Mouse (Mus musculus): ENCODE data around the gene Catsperz. TPM values are rescaled to one million over a fixed set of nuclear protein-coding genes. Genes with fewer than 3 reads are reported as not detected.
A peak's percentile ranks its signal among the peaks of the same experiment; 100 is the strongest.

The Catsperz gene
- polyA plus RNA-seq, 1 experiment from 2014 or later, result 1.1 TPM

- H3K9me3 ChIP-seq (replicated peaks; ENCODE audit: control insufficient read depth, low read length), result no peaks in the 10 kb centered on the region
- 57% methylated on average over 5 of the region's 5 CpGs for WGBS
- H3K4me3 ChIP-seq (ENCODE audit: low read depth, low read length), result peak overlapping the region; percentile 58
- peak overlapping the region; percentile 80 for H3K9ac ChIP-seq (ENCODE audit: low read length)
- ATAC-seq (no peak), DNase-seq (ENCODE audit: low spot score) (no peak)
- peaks cover 12% of the 10 kb centered on the region for H3K4me1 ChIP-seq (ENCODE audit: control insufficient read depth, insufficient read depth, low read length)
- 0 out of 2 replicates have a peak overlapping the region, but pooled peaks have one; percentile 94 for H3K27ac ChIP-seq (ENCODE audit: low read depth, low read length)
- H3K27me3 ChIP-seq (replicated peaks; ENCODE audit: control insufficient read depth, insufficient read depth, low read length), result no peaks in the 10 kb centered on the region
- H3K4me2 ChIP-seq (ENCODE audit: low read length), result peak overlapping the region; percentile 94
- H3K36me3 ChIP-seq (ENCODE audit: control insufficient read depth, insufficient read depth, low read length), result peaks cover 10% of the 10 kb centered on the region; the same call in 1 of the 2 replicates
Measured at GRCm38 (mm10) chr19:6949951-6950350, 24.8 kb upstream of the Catsperz start.

DNA sequence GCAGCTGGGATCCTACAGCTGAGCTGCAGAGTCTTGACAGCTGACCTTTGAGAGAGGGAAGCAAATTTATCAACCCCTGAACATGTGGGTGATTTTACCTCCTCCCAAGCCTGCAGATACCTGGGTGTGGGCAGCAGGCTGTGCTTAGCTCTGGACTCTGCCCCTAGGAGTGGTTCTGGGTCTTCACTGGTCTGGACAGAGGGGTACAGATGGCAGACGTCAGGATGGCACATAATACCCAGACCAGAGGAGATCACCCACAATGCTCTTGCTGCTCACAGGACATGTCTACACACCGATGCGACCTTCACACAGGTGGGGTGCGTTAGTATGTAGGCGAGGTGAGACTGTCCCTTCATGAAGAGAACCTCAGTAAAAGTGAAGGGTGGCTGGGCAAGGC, 24.4 kb upstream of the Catsperz start:
- no peak for DNase-seq (ENCODE audit: low spot score)
- no peak overlapping the region for H3K27ac ChIP-seq (ENCODE audit: low read depth, low read length)
- no peak overlapping the region for H3K9ac ChIP-seq (ENCODE audit: low read length)
- peaks cover 12% of the 10 kb centered on the region for H3K4me1 ChIP-seq (ENCODE audit: control insufficient read depth, insufficient read depth, low read length)
- ATAC-seq, result no peak
- H3K4me2 ChIP-seq (ENCODE audit: low read length), result 0 out of 2 replicates have a peak overlapping the region, but pooled peaks have one; percentile 94
- no peak overlapping the region for H3K4me3 ChIP-seq (ENCODE audit: low read depth, low read length)
- no peaks in the 10 kb centered on the region for H3K9me3 ChIP-seq (replicated peaks; ENCODE audit: control insufficient read depth, low read length)
- H3K27me3 ChIP-seq (replicated peaks; ENCODE audit: control insufficient read depth, insufficient read depth, low read length), result no peaks in the 10 kb centered on the region
- WGBS, result 90% methylated on average over 5 of the region's 5 CpGs
- peaks cover 9% of the 10 kb centered on the region; the same call in 1 of the 2 replicates for H3K36me3 ChIP-seq (ENCODE audit: control insufficient read depth, insufficient read depth, low read length)

- DNase-seq (ENCODE audit: low spot score) (no peak), ATAC-seq (no peak)
Measured at GRCm38 (mm10) chr19:6948186-6948585, 23.0 kb upstream of the Catsperz start.

GRCm38 (mm10) chr19:6947742-6948141, 22.6 kb upstream of the Catsperz start:
- 47% methylated on average over 4 of the region's 4 CpGs for WGBS
- DNase-seq (ENCODE audit: low spot score), result no peak
- no peak overlapping the region for H3K9ac ChIP-seq (ENCODE audit: low read length)
- no peaks in the 10 kb centered on the region for H3K9me3 ChIP-seq (replicated peaks; ENCODE audit: control insufficient read depth, low read length)
- H3K4me3 ChIP-seq (ENCODE audit: low read depth, low read length), result no peak overlapping the region
- H3K4me2 ChIP-seq (ENCODE audit: low read length), result no peak overlapping the region
- H3K4me1 ChIP-seq (ENCODE audit: control insufficient read depth, insufficient read depth, low read length), result peaks cover 13% of the 10 kb centered on the region
- H3K27ac ChIP-seq (ENCODE audit: low read depth, low read length), result no peak overlapping the region
- no peak for ATAC-seq
- H3K27me3 ChIP-seq (replicated peaks; ENCODE audit: control insufficient read depth, insufficient read depth, low read length), result no peaks in the 10 kb centered on the region
- peaks cover 9% of the 10 kb centered on the region; the same call in 1 of the 2 replicates for H3K36me3 ChIP-seq (ENCODE audit: control insufficient read depth, insufficient read depth, low read length)

More at GRCm38 (mm10) chr19:6948186-6948585, 23.0 kb upstream of the Catsperz start:
- 75% methylated on average over 4 of the region's 4 CpGs for WGBS
- Histone ChIP-seq H3K4me1 (ENCODE audit: control insufficient read depth, insufficient read depth, low read length) (peaks cover 12% of the 10 kb centered on the region), H3K36me3 (ENCODE audit: control insufficient read depth, insufficient read depth, low read length) (peaks cover 9% of the 10 kb centered on the region; the same call in 1 of the 2 replicates), H3K9me3 (replicated peaks; ENCODE audit: control insufficient read depth, low read length) (no peaks in the 10 kb centered on the region), H3K27me3 (replicated peaks; ENCODE audit: control insufficient read depth, insufficient read depth, low read length) (no peaks in the 10 kb centered on the region), H3K4me3 (ENCODE audit: low read depth, low read length) (no peak overlapping the region), H3K9ac (ENCODE audit: low read length) (no peak overlapping the region), H3K27ac (ENCODE audit: low read depth, low read length) (no peak overlapping the region), H3K4me2 (ENCODE audit: low read length) (no peak overlapping the region)

- DNase-seq (ENCODE audit: low spot score), result no peak
- H3K4me3 ChIP-seq (ENCODE audit: low read depth, low read length), result no peak overlapping the region
- H3K4me1 ChIP-seq (ENCODE audit: control insufficient read depth, insufficient read depth, low read length), result peaks cover 23% of the 10 kb centered on the region
- H3K4me2 ChIP-seq (ENCODE audit: low read length), result no peak overlapping the region
- H3K9ac ChIP-seq (ENCODE audit: low read length), result no peak overlapping the region
- no peak for ATAC-seq
- no peaks in the 10 kb centered on the region for H3K9me3 ChIP-seq (replicated peaks; ENCODE audit: control insufficient read depth, low read length)
- H3K36me3 ChIP-seq (ENCODE audit: control insufficient read depth, insufficient read depth, low read length), result peaks cover 9% of the 10 kb centered on the region; the same call in 1 of the 2 replicates
- no peak overlapping the region for H3K27ac ChIP-seq (ENCODE audit: low read depth, low read length)
- H3K27me3 ChIP-seq (replicated peaks; ENCODE audit: control insufficient read depth, insufficient read depth, low read length), result no peaks in the 10 kb centered on the region
- WGBS, result 95% methylated on average over 6 of the region's 6 CpGs
Measured at GRCm38 (mm10) chr19:6943709-6944108, 18.5 kb upstream of the Catsperz start.

GRCm38 (mm10) chr19:6942764-6943163, 17.6 kb upstream of the Catsperz start:
- H3K9me3 ChIP-seq (replicated peaks; ENCODE audit: control insufficient read depth, low read length), result no peaks in the 10 kb centered on the region
- no peaks in the 10 kb centered on the region for H3K27me3 ChIP-seq (replicated peaks; ENCODE audit: control insufficient read depth, insufficient read depth, low read length)
- H3K36me3 ChIP-seq (ENCODE audit: control insufficient read depth, insufficient read depth, low read length), result peaks cover 9% of the 10 kb centered on the region; the same call in 1 of the 2 replicates
- no peak for DNase-seq (ENCODE audit: low spot score)
- peak overlapping the region; percentile 91 for H3K27ac ChIP-seq (ENCODE audit: low read depth, low read length)
- peak overlapping the region; percentile 77 for H3K4me3 ChIP-seq (ENCODE audit: low read depth, low read length)
- peak overlapping the region; percentile 86 for H3K9ac ChIP-seq (ENCODE audit: low read length)
- ATAC-seq, result no peak
- WGBS, result 28% methylated on average over 5 of the region's 5 CpGs
- peaks cover 25% of the 10 kb centered on the region for H3K4me1 ChIP-seq (ENCODE audit: control insufficient read depth, insufficient read depth, low read length)
- H3K4me2 ChIP-seq (ENCODE audit: low read length), result peak overlapping the region; percentile 97

GRCm38 (mm10) chr19:6942249-6942691, 17.1 kb upstream of the Catsperz start, which contains the start of gene Gpr137:
TSS of gene Gpr137 (minus strand) at chr19:6942480.
- WGBS, result under 1% methylated on average over 27 of the region's 27 CpGs

DNA sequence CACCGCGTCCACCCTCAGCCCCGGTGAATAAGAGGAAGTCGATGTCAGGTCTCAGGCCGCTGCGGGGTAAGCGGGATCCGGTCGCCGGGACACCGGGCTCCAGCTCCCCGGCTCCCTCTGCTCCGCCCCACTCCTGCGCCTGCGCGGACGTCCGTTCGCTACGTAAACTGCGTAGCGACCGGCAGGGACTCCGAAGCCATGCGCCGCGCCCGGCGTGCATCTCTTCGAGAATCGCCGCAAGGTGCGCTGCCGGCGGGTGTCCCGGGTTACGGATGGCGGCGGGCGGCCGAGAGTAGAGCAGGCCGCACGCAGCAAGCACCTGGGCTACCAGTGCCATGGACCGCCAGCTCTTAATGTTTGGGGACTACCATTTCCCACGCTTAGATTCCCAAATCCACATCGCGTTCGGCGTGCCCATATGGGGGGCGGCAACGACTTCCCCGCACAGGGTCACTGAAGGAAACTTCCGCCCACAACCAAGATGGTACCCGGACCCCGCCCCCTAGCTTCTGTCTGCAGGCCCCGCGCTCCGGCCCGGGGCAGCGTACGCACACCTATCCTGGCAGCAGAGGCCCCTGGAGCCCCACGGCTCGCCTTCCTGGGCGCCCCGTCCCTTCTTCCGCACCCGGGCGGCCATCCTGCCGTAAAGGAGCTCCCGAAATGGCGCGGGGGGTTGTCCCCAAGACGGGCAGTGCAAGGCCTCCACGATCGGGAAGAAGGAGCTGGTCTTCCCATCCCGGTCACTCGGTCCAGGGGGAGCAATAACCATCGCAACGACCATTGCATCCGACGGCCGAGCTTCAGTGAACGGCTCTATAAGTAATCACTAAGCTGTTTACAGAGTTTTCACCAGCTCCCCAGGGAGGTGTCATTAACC, 16.4 kb upstream of the Catsperz start, which contains the start of gene Bad:
Bad (plus strand) TSS at position 490 of the 877 bp plus-strand sequence.
- peak; percentile 95 for DNase-seq (ENCODE audit: low spot score)
- H3K9me3 ChIP-seq (replicated peaks; ENCODE audit: control insufficient read depth, low read length), result no peaks in the 10 kb centered on the region
- peaks cover 9% of the 10 kb centered on the region; the same call in 1 of the 2 replicates for H3K36me3 ChIP-seq (ENCODE audit: control insufficient read depth, insufficient read depth, low read length)
- H3K27me3 ChIP-seq (replicated peaks; ENCODE audit: control insufficient read depth, insufficient read depth, low read length), result no peaks in the 10 kb centered on the region
- H3K4me2 ChIP-seq (ENCODE audit: low read length), result peak within 1 kb of the TSS; percentile 97
- peak within 1 kb of the TSS; percentile 86 for H3K9ac ChIP-seq (ENCODE audit: low read length)
- H3K4me3 ChIP-seq (ENCODE audit: low read depth, low read length), result peak within 1 kb of the TSS; percentile 77
- under 1% methylated on average over 83 of the region's 83 CpGs for WGBS
- peak within 1 kb of the TSS; percentile 91 for H3K27ac ChIP-seq (ENCODE audit: low read depth, low read length)
- peaks cover 25% of the 10 kb centered on the region for H3K4me1 ChIP-seq (ENCODE audit: control insufficient read depth, insufficient read depth, low read length)
- peak; percentile 88 for ATAC-seq

More at GRCm38 (mm10) chr19:6942249-6942691, 17.1 kb upstream of the Catsperz start, which contains the start of gene Gpr137:
- H3K9ac ChIP-seq (ENCODE audit: low read length), result peak within 1 kb of the TSS; percentile 86
- DNase-seq (ENCODE audit: low spot score), result peak; percentile 90
- peaks cover 25% of the 10 kb centered on the region for H3K4me1 ChIP-seq (ENCODE audit: control insufficient read depth, insufficient read depth, low read length)
- H3K4me3 ChIP-seq (ENCODE audit: low read depth, low read length), result peak within 1 kb of the TSS; percentile 77
- peak within 1 kb of the TSS; percentile 97 for H3K4me2 ChIP-seq (ENCODE audit: low read length)
- H3K9me3 ChIP-seq (replicated peaks; ENCODE audit: control insufficient read depth, low read length), result no peaks in the 10 kb centered on the region
- no peaks in the 10 kb centered on the region for H3K27me3 ChIP-seq (replicated peaks; ENCODE audit: control insufficient read depth, insufficient read depth, low read length)
- peaks cover 9% of the 10 kb centered on the region; the same call in 1 of the 2 replicates for H3K36me3 ChIP-seq (ENCODE audit: control insufficient read depth, insufficient read depth, low read length)
- peak; percentile 83 for ATAC-seq
- peak within 1 kb of the TSS; percentile 91 for H3K27ac ChIP-seq (ENCODE audit: low read depth, low read length)
